Mouse (Mus musculus): ENCODE results near the gene Ferd3l.

Gene Ferd3l

DNA sequence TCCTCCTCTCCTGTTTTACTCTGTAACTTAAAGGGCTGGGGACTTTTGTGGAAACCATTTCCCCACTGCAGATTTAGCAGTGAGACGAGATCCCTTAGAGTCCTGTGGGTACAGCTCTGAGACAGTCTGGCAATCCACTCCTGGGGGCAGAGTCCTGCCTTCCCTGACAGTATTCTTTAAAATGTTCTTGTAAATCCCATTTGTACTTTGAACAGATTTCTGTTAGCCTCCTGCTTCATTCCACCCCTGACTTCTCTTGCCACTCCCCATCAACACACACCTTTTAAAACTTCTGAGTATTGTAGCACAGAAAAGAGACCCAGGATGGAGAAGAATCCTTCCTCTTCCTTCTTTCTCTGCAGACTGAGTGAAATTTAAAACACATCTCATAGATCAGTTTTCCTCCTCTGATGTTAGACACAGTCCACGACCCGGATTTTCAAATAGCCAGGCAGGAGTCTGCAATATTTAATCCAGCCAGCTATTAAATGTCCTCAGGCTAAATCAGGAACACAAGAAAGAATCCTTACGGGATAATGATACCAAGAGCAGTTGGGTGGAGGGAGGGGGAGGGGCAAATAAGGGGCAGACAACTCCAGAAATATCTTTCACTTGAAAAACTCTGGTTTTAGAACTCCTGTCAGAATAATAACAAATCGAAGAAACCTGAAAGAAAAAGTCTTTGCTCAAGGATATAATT is 37.6 kb downstream of the Ferd3l start:
- DNase-seq (ENCODE audit: low spot score) = no peak

DNA sequence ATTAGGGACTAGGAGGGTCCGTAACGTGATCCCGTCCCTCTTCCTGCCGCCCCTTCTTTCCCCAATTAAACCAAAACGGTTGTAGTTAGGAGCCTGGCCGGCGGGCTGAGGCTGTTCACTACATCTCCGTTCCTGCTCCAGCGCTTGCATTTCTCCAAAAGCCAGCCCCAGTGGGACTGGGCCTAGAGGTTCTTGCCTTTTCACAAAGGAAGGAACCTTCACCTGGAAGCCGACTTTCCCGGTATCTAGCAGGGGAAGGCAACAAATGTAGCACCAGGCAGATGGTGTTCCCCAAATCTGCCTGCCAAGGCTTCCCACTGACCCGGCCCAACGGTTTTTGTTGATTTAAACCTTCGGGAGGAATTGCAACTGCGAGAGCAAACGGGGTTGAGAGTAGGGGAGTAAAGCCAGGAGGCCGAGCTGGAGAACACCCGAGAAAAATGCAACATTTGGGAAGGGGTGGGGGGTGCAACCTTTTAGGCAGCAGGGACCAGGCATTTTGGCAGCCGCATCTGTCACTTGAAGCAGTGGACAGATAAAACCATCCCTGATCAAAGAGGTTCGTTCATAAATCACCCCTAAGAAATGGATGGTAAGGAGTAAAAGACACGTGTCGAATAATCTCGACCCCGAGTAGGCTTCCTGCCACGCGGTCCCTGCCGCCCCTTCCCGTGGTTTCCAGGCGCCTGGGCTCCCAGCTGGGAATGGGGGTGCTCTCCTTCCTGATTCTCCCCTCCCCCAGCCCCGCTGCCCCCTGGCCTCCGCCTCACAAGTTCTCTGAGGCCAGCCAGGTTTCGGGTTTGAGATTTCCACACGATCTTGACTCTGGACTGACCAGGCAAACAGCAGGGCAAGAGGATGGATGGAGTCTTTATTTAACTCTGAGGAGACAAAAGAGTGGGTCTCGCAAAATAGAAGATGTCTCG is 38.5 kb downstream of the Ferd3l start:
- no peak for DNase-seq (ENCODE audit: low spot score)

DNA sequence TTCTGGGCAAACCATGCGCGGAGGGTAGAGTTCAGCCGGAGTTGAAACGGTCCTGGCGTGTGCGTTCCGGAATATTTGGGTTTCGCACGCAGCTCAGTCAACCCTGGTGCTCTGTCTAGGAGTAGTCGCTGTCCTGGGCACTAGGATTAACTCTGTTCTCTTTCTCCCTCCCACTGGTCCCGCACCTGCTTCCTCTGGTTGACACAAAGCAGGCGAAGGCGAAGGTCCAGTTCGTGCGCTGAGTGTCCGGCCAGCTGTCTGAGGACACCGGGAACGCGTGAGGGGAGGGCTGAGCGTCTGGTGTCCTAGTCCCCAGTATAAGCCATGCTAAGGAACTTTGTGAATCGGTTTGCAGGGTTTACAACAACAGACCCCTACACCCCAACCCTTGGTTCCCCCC is 39.3 kb downstream of the Ferd3l start:
- DNase-seq (ENCODE audit: low spot score) = no peak

DNA sequence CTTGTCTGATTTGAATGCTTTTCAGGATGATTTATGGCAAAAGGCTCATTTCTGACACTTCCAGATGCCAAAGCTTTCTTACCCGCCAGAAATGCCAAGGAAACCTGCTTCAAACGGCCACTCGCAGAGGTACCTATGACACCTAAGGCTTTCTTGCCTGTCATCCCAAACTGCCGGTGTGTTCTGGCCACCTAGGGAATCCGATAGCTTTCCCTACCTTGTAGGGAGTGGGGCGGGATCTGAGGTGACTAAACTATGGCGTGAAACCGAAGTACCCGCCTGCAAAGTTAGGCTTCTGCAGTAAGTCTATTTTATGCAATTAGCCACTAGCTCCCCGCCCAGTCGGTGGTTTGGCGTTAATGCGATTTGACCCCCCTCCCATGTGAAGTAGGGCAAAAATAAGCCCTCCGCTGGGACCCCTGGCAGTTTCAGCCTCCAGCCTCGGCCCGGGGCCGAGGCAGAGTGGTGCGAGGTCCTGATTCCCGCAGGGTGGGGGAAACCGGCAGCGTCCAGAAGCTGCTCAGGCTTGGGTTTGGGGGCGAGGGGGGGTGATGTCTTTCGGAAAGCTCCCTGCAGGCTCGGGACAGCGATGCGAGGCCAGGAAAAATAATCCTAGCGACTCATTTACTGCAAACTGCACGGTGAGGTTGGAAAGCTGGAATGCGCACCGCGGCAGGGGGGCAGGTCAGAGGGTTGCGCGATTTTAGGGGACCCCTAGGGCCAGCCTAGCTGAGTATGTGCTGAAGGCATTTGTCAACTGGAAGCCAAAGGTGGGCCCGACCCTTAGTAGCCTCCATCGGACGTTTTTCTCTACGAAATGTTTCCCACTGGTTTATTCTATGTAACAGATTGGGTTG is 40.0 kb downstream of the Ferd3l start:
- no peak for DNase-seq (ENCODE audit: low spot score)

DNA sequence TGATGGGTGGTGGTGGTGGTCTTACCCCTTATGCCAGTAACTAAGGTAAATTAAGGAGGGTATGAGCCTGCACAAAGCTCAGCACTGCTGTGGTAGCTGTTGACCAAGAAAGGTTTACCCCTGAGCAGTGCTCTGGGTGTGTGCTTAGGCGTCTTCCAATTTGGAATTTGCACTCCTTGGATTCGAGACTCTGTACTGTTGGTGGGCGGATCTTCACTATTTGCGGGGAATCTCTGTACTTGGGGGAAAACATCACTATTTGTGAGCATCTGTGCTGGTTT is 40.6 kb downstream of the Ferd3l start:
- DNase-seq (ENCODE audit: low spot score) = no peak

Measured in layer of hippocampus, adult 11-12 months (tissue).